Mouse (Mus musculus) spleen, adult 2 months (tissue): Measurements from ENCODE around the gene Rpgrip1.

ENCODE experiments used
- CTCF ChIP-seq: fragments of 200-500 bp; IDR thresholded peaks from 2 replicates; pipeline ENCODE4 v1.5.1; 2011; ENCODE audit warnings: mild to moderate bottlenecking, inconsistent platforms; ENCODE audit not compliant: insufficient read depth, insufficient read length, insufficient replicate concordance; ENCODE audit errors: extremely low read depth
- POLR2A ChIP-seq: fragments of 200-500 bp; IDR thresholded peaks from 2 replicates; pipeline ENCODE4 v1.6.1; 2011; ENCODE audit warnings: low read depth, low read length, inconsistent platforms

DNA sequence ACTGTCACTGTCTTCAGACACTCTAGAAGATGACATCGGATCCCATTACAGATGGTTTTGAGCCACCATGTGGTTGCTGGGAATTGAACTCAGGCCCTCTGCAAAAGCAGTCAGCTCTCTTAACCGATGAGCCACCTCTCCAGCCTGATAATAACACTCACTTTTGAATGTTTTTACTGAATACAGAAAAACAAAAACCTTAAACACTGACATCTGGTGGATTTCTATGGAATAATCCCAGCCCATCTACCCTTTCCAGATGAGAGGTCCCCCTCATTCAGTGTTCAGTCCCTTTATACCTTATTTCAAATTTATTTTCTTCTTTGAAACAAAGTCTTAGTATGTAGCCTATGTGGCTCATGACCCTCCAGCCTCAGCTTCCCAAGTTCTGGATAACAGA is 79.0 kb downstream of the Rpgrip1 start:
- TF ChIP-seq CTCF (no peak), POLR2A (no peak)
